In the genomic region with DNA sequence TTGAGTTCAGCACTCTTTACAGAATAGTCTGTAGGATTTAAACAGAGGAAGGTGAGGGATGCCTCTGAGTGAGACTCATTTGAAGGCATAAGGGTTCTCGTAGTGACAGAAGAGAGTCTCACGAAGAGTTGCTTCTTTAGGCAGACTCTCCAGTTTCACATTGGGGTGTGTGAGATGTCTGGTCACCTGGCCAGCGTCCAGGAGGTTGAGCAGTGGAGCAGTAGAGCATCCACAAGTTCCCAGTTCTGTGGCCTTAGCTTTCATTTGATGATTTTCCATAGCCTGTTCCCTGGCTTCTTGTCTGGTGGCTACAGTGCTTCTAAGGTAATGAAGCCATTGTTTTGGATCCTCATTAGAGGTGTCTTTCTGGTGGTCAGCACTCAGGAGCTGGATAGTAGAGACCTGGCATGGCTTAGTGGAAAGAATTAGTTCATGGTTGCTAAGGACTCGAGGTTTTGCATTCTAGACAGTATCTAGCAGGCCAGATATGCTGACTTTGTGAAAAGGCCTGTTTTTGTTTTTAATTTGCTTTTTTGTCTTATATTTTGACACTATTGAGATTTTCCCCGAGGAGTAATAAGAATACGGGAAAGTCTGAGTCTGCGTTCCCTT, we compare ENCODE assay signal across 15 mouse cellular contexts. TPM values are rescaled to one million over a fixed set of nuclear protein-coding genes. Genes with fewer than 3 reads are reported as not detected.
DNase-seq lines count a peak whose midpoint lies in the region; ATAC-seq and TF ChIP-seq lines count a peak whose summit lies in the region.
"Had no signal": no experiment of that assay in that cellular context is flagged by ENCODE, and none has a peak within 500 bp of the region (broad histone marks: within the 10 kb centered on the region; RNA-seq: fewer than 3 reads in every experiment).

No protein-coding gene starts in this region.

- no peak overlapping the region for H3K9ac ChIP-seq in liver, embryonic 13.5 days
- no peak overlapping the region for H3K9ac ChIP-seq in liver, postnatal 0 days (replicated peaks)
- H3K9ac ChIP-seq: hindbrain, embryonic 12.5 days; intestine, embryonic 15.5 days had no signal

- H3ac ChIP-seq in myocyte (ENCODE audit: control insufficient read depth, insufficient read length): no peak overlapping the region

- WGBS in liver, embryonic 13.5 days (ENCODE audit: insufficient replicate concordance): 82% methylated on average over 7 of the region's 7 CpGs
- WGBS in liver, postnatal 0 days (ENCODE audit: insufficient replicate concordance): 84% methylated on average over 7 of the region's 7 CpGs

- no peak overlapping the region for H3K4me2 ChIP-seq in liver, embryonic 13.5 days
- no peak overlapping the region for H3K4me2 ChIP-seq in liver, postnatal 0 days (ENCODE audit: low read depth, low read length)
- H3K4me2 ChIP-seq in myocyte (ENCODE audit: low read depth): peak overlapping the region; percentile 45
- H3K4me2 ChIP-seq: hindbrain, embryonic 12.5 days; intestine, embryonic 15.5 days; liver, embryonic 11.5 days had no signal

- H3K27me3 ChIP-seq in liver, embryonic 13.5 days: no peaks in the 10 kb centered on the region
- no peaks in the 10 kb centered on the region for H3K27me3 ChIP-seq in liver, postnatal 0 days (ENCODE audit: insufficient read depth, low read length)
- no peaks in the 10 kb centered on the region for H3K27me3 ChIP-seq in myocyte (ENCODE audit: control insufficient read depth, insufficient read depth, insufficient read length)
- H3K27me3 ChIP-seq: hindbrain, embryonic 12.5 days; intestine, embryonic 15.5 days had no signal

- H3K27ac ChIP-seq in liver, embryonic 13.5 days: peak overlapping the region; percentile 55; the same call in 1 of the 2 replicates
- H3K27ac ChIP-seq in liver, postnatal 0 days (ENCODE audit: low read depth): no peak overlapping the region
- H3K27ac ChIP-seq: intestine, embryonic 15.5 days; midbrain, embryonic 10.5 days had no signal

- peaks cover 63% of the 10 kb centered on the region for H3K4me1 ChIP-seq in liver, embryonic 13.5 days (replicated peaks)
- H3K4me1 ChIP-seq in liver, postnatal 0 days (ENCODE audit: insufficient read depth): peaks cover 32% of the 10 kb centered on the region

- no peak for TF ChIP-seq CTCF in liver, postnatal 0 days (IDR thresholded peaks at IDR 0.05; ENCODE audit: low read depth)

- H3K4me3 ChIP-seq in liver, embryonic 13.5 days (replicated peaks): no peak overlapping the region
- no peak overlapping the region for H3K4me3 ChIP-seq in liver, postnatal 0 days (ENCODE audit: low read depth, low read length)
- no peak overlapping the region for H3K4me3 ChIP-seq in myocyte
- H3K4me3 ChIP-seq: hindbrain, embryonic 12.5 days; intestine, embryonic 15.5 days; midbrain, embryonic 10.5 days had no signal

- TF ChIP-seq EP300 in liver, postnatal 0 days (IDR thresholded peaks at IDR 0.05; ENCODE audit: low read depth): no peak

- no peaks in the 10 kb centered on the region for H3K79me2 ChIP-seq in myocyte (ENCODE audit: control insufficient read depth, insufficient read depth)

- ATAC-seq in liver, embryonic 13.5 days (ENCODE audit: low read depth): no peak
- no peak for ATAC-seq in liver, postnatal 0 days
- ATAC-seq: intestine, embryonic 15.5 days had no signal

- peak; percentile 51 for DNase-seq in gastrocnemius, postnatal 10 days
- DNase-seq in gastrocnemius, postnatal 36 days: no peak
- no peak for DNase-seq in liver, embryonic 13.5 days
- no peak for DNase-seq in liver, postnatal 0 days
- peak; percentile 13 for DNase-seq in brain, adult 2 months (ENCODE audit: low read depth, low spot score)
- DNase-seq in urinary bladder, postnatal 36 days (ENCODE audit: low spot score in 2 of 2): no peak
- DNase-seq: adrenal gland, postnatal 14 days; cerebellum, adult 9-11 months; spleen, adult 18-20 months had no signal

- intact Hi-C loops in gastrocnemius, postnatal 36 days (cut with DNase I): no loop called here

- H3K36me3 ChIP-seq in liver, embryonic 13.5 days: peaks cover 16% of the 10 kb centered on the region
- H3K36me3 ChIP-seq in liver, postnatal 0 days (replicated peaks; ENCODE audit: insufficient read depth, low read length): no peaks in the 10 kb centered on the region
- H3K36me3 ChIP-seq in myocyte (ENCODE audit: control insufficient read depth, insufficient read depth): peaks cover 15% of the 10 kb centered on the region
- H3K36me3 ChIP-seq: intestine, embryonic 15.5 days had no signal

- no peaks in the 10 kb centered on the region for H3K9me3 ChIP-seq in liver, embryonic 13.5 days (replicated peaks)
- H3K9me3 ChIP-seq in liver, postnatal 0 days (ENCODE audit: low read length): no peaks in the 10 kb centered on the region
- H3K9me3 ChIP-seq: G1E; hindbrain, embryonic 12.5 days; intestine, embryonic 15.5 days; midbrain, embryonic 10.5 days had no signal

- TF ChIP-seq POLR2A in myocyte (IDR thresholded peaks at IDR 0.05; ENCODE audit: insufficient read length, low read depth): no peak

TF ChIP-seq in myocyte, 11 proteins besides CTCF, POLR2A, EP300 and RAD21:
- TF ChIP-seq POLR2AphosphoS2 (IDR thresholded peaks at IDR 0.05; ENCODE audit: insufficient read length, low read depth): no peak
- no peak for TF ChIP-seq MAX (IDR thresholded peaks at IDR 0.05; ENCODE audit: low read depth)
- TF ChIP-seq CEBPB (IDR thresholded peaks at IDR 0.05; ENCODE audit: insufficient read depth, poor library complexity, severe bottlenecking): no peak
- TF ChIP-seq E2F4 (IDR thresholded peaks at IDR 0.05; ENCODE audit: insufficient read depth): no peak
- TF ChIP-seq MYOG (IDR thresholded peaks at IDR 0.05; ENCODE audit: control insufficient read depth in 1 of 3, insufficient read depth in 1 of 3, insufficient read length in 2 of 3, low read depth in 2 of 3): no peak
- TF ChIP-seq MYOD1 (IDR thresholded peaks at IDR 0.05; ENCODE audit: control insufficient read depth in 1 of 3, insufficient read length in 2 of 3, low read depth in 2 of 3): no peak
- TF ChIP-seq TCF12 (IDR thresholded peaks at IDR 0.05; ENCODE audit: insufficient read depth, poor library complexity, severe bottlenecking): no peak
- TF ChIP-seq SRF (IDR thresholded peaks at IDR 0.05; ENCODE audit: control insufficient read depth, insufficient read length, low read depth): no peak
- no peak for TF ChIP-seq REST (IDR thresholded peaks at IDR 0.05; ENCODE audit: insufficient read depth, insufficient read length)
- no peak for TF ChIP-seq USF1 (IDR thresholded peaks at IDR 0.05; ENCODE audit: low read depth)
TF ChIP-seq in myocyte: peak in this region for 0.

RNA-seq across cellular contexts. Expression of gene Zfp750, which starts 33.8 kb away (rescaled TPM):
- total RNA-seq in gastrocnemius, postnatal 10 days (2021): not detected
- under 1 TPM; 0.20 to 0.35 TPM for total RNA-seq in gastrocnemius, postnatal 36 days (2021)
- 0.22 and 0.30 TPM in 2 replicates for polyA plus RNA-seq in liver, embryonic 13.5 days (2015; fragmentation: Nextera tagmentation; extraction: Ambion mirVana)
- polyA plus RNA-seq in liver, postnatal 0 days (2015; fragmentation: Nextera tagmentation; extraction: Ambion mirVana): 2.5 TPM in 2 replicates
- polyA plus RNA-seq in myocyte (2012; fragmentation: generic; extraction: Trizol): 0.66 TPM

Comparison
In these comparisons a context has a peak if more than half of its experiments do, and no peak if none do; other contexts are left out.
1. DNase-seq: peak in gastrocnemius, postnatal 10 days (single experiment) and brain, adult 2 months (single experiment); none in gastrocnemius, postnatal 36 days (0 of 2), liver, embryonic 13.5 days (single experiment), liver, postnatal 0 days (single experiment) and urinary bladder, postnatal 36 days (0 of 2).